Mouse (Mus musculus): ENCODE measurements at regions not wholly inside any gene's neighbourhood (a gene's known extent, or its start where the extent isn't known, plus 50 kb on each side); places are given as distances from the start of the nearest gene placed in this dataset.

- Histone ChIP-seq H3K4me1 (ENCODE audit: control insufficient read depth, insufficient read depth, low read length) (peaks cover 13% of the 10 kb centered on the region), H3K27ac (ENCODE audit: low read length) (no peak overlapping the region), H3K27me3 (ENCODE audit: control insufficient read depth, insufficient read depth, low read depth, low read length) (no peaks in the 10 kb centered on the region), H3K9ac (ENCODE audit: low read depth, low read length) (no peak overlapping the region), H3K4me2 (ENCODE audit: low read length) (no peak overlapping the region), H3K4me3 (ENCODE audit: low read depth, low read length) (no peak overlapping the region), H3K36me3 (ENCODE audit: control insufficient read depth, insufficient read depth, low read length) (no peaks in the 10 kb centered on the region), H3K9me3 (replicated peaks; ENCODE audit: control insufficient read depth, low read length, poor library complexity, severe bottlenecking) (no peaks in the 10 kb centered on the region)
- WGBS, result 83% methylated on average over 7 of the region's 7 CpGs
- ATAC-seq, result no peak
These were observed 118.4 kb upstream of the Gsc start for GRCm38 (mm10) chr12:104591571-104591970.

GRCm38 (mm10) chr12:104590291-104590690 is 117.2 kb upstream of the Gsc start:
- ATAC-seq, result no peak
- Histone ChIP-seq H3K4me3 (ENCODE audit: low read depth, low read length) (no peak overlapping the region), H3K4me2 (ENCODE audit: low read length) (no peak overlapping the region), H3K9ac (ENCODE audit: low read depth, low read length) (no peak overlapping the region), H3K27ac (ENCODE audit: low read length) (no peak overlapping the region), H3K4me1 (ENCODE audit: control insufficient read depth, insufficient read depth, low read length) (peaks cover 13% of the 10 kb centered on the region), H3K9me3 (replicated peaks; ENCODE audit: control insufficient read depth, low read length, poor library complexity, severe bottlenecking) (no peaks in the 10 kb centered on the region), H3K27me3 (ENCODE audit: control insufficient read depth, insufficient read depth, low read depth, low read length) (no peaks in the 10 kb centered on the region), H3K36me3 (ENCODE audit: control insufficient read depth, insufficient read depth, low read length) (no peaks in the 10 kb centered on the region)
- 89% methylated on average over 8 of the region's 8 CpGs for WGBS

GRCm38 (mm10) chr12:104584408-104584807 is 111.3 kb upstream of the Gsc start:
- H3K9ac ChIP-seq (ENCODE audit: low read depth, low read length), result no peak overlapping the region
- no peaks in the 10 kb centered on the region for H3K9me3 ChIP-seq (replicated peaks; ENCODE audit: control insufficient read depth, low read length, poor library complexity, severe bottlenecking)
- H3K4me2 ChIP-seq (ENCODE audit: low read length), result peak overlapping the region; percentile 4; the same call in 1 of the 2 replicates
- no peak for ATAC-seq
- H3K27me3 ChIP-seq (ENCODE audit: control insufficient read depth, insufficient read depth, low read depth, low read length), result no peaks in the 10 kb centered on the region
- no peak overlapping the region for H3K27ac ChIP-seq (ENCODE audit: low read length)
- no peaks in the 10 kb centered on the region for H3K36me3 ChIP-seq (ENCODE audit: control insufficient read depth, insufficient read depth, low read length)
- no peak overlapping the region for H3K4me3 ChIP-seq (ENCODE audit: low read depth, low read length)
- no peaks in the 10 kb centered on the region for H3K4me1 ChIP-seq (ENCODE audit: control insufficient read depth, insufficient read depth, low read length)
- WGBS, result 80% methylated on average over 9 of the region's 9 CpGs

GRCm38 (mm10) chr12:104580796-104581195 is 107.7 kb upstream of the Gsc start:
- Histone ChIP-seq H3K4me1 (ENCODE audit: control insufficient read depth, insufficient read depth, low read length) (no peaks in the 10 kb centered on the region), H3K27me3 (ENCODE audit: control insufficient read depth, insufficient read depth, low read depth, low read length) (0 out of 2 replicates have a peak, but pooled peaks cover 3% of the 10 kb centered on the region), H3K36me3 (ENCODE audit: control insufficient read depth, insufficient read depth, low read length) (no peaks in the 10 kb centered on the region), H3K9me3 (replicated peaks; ENCODE audit: control insufficient read depth, low read length, poor library complexity, severe bottlenecking) (no peaks in the 10 kb centered on the region), H3K4me3 (ENCODE audit: low read depth, low read length) (no peak overlapping the region), H3K27ac (ENCODE audit: low read length) (no peak overlapping the region), H3K9ac (ENCODE audit: low read depth, low read length) (no peak overlapping the region), H3K4me2 (ENCODE audit: low read length) (no peak overlapping the region)
- ATAC-seq, result no peak
- 55% methylated on average over 7 of the region's 7 CpGs for WGBS

GRCm38 (mm10) chr12:104567622-104568021 is 94.5 kb upstream of the Gsc start:
- Histone ChIP-seq H3K4me2 (ENCODE audit: low read length) (no peak overlapping the region), H3K4me1 (ENCODE audit: control insufficient read depth, insufficient read depth, low read length) (no peaks in the 10 kb centered on the region), H3K36me3 (ENCODE audit: control insufficient read depth, insufficient read depth, low read length) (no peaks in the 10 kb centered on the region), H3K9me3 (replicated peaks; ENCODE audit: control insufficient read depth, low read length, poor library complexity, severe bottlenecking) (no peaks in the 10 kb centered on the region), H3K27me3 (ENCODE audit: control insufficient read depth, insufficient read depth, low read depth, low read length) (no peaks in the 10 kb centered on the region), H3K4me3 (ENCODE audit: low read depth, low read length) (no peak overlapping the region), H3K9ac (ENCODE audit: low read depth, low read length) (no peak overlapping the region), H3K27ac (ENCODE audit: low read length) (no peak overlapping the region)
- no peak for ATAC-seq
- WGBS, result 80% methylated on average over 17 of the region's 17 CpGs

GRCm38 (mm10) chr12:104562961-104563360 is 89.8 kb upstream of the Gsc start:
- Histone ChIP-seq H3K36me3 (ENCODE audit: control insufficient read depth, insufficient read depth, low read length) (no peaks in the 10 kb centered on the region), H3K9me3 (replicated peaks; ENCODE audit: control insufficient read depth, low read length, poor library complexity, severe bottlenecking) (no peaks in the 10 kb centered on the region), H3K4me1 (ENCODE audit: control insufficient read depth, insufficient read depth, low read length) (no peaks in the 10 kb centered on the region), H3K4me3 (ENCODE audit: low read depth, low read length) (no peak overlapping the region), H3K27ac (ENCODE audit: low read length) (no peak overlapping the region), H3K4me2 (ENCODE audit: low read length) (no peak overlapping the region), H3K9ac (ENCODE audit: low read depth, low read length) (no peak overlapping the region), H3K27me3 (ENCODE audit: control insufficient read depth, insufficient read depth, low read depth, low read length) (no peaks in the 10 kb centered on the region)
- ATAC-seq, result no peak
- whole genome bisulfite sequencing, result 76% methylated on average over 5 of the region's 5 CpGs

- Histone ChIP-seq H3K27me3 (ENCODE audit: control insufficient read depth, insufficient read depth, low read depth, low read length) (no peaks in the 10 kb centered on the region), H3K4me3 (ENCODE audit: low read depth, low read length) (no peak overlapping the region), H3K4me1 (ENCODE audit: control insufficient read depth, insufficient read depth, low read length) (no peaks in the 10 kb centered on the region; the same call in 1 of the 2 replicates), H3K9ac (ENCODE audit: low read depth, low read length) (no peak overlapping the region), H3K36me3 (ENCODE audit: control insufficient read depth, insufficient read depth, low read length) (no peaks in the 10 kb centered on the region), H3K27ac (ENCODE audit: low read length) (no peak overlapping the region), H3K9me3 (replicated peaks; ENCODE audit: control insufficient read depth, low read length, poor library complexity, severe bottlenecking) (no peaks in the 10 kb centered on the region), H3K4me2 (ENCODE audit: low read length) (no peak overlapping the region)
- no peak for ATAC-seq
- WGBS, result 67% methylated on average over 14 of the region's 14 CpGs
These were observed 87.9 kb upstream of the Gsc start for GRCm38 (mm10) chr12:104560934-104561565.

GRCm38 (mm10) chr12:104557761-104558160 is 84.6 kb upstream of the Gsc start:
- no peak for ATAC-seq
- no peak overlapping the region for H3K4me3 ChIP-seq (ENCODE audit: low read depth, low read length)
- 66% methylated on average over 4 of the region's 4 CpGs for WGBS

GRCm38 (mm10) chr12:104557307-104557706 is 84.2 kb upstream of the Gsc start:
- no peak for ATAC-seq
- no peak overlapping the region for H3K9ac ChIP-seq (ENCODE audit: low read depth, low read length)
- no peaks in the 10 kb centered on the region for H3K36me3 ChIP-seq (ENCODE audit: control insufficient read depth, insufficient read depth, low read length)
- H3K27ac ChIP-seq (ENCODE audit: low read length), result no peak overlapping the region
- H3K9me3 ChIP-seq (replicated peaks; ENCODE audit: control insufficient read depth, low read length, poor library complexity, severe bottlenecking), result no peaks in the 10 kb centered on the region
- WGBS, result 73% methylated on average over 10 of the region's 10 CpGs
- H3K4me3 ChIP-seq (ENCODE audit: low read depth, low read length), result no peak overlapping the region
- no peaks in the 10 kb centered on the region for H3K27me3 ChIP-seq (ENCODE audit: control insufficient read depth, insufficient read depth, low read depth, low read length)
- H3K4me2 ChIP-seq (ENCODE audit: low read length), result no peak overlapping the region
- peaks cover 2% of the 10 kb centered on the region for H3K4me1 ChIP-seq (ENCODE audit: control insufficient read depth, insufficient read depth, low read length)

More at GRCm38 (mm10) chr12:104557761-104558160, 84.6 kb upstream of the Gsc start:
- no peaks in the 10 kb centered on the region for H3K9me3 ChIP-seq (replicated peaks; ENCODE audit: control insufficient read depth, low read length, poor library complexity, severe bottlenecking)
- no peaks in the 10 kb centered on the region for H3K36me3 ChIP-seq (ENCODE audit: control insufficient read depth, insufficient read depth, low read length)
- no peak overlapping the region for H3K9ac ChIP-seq (ENCODE audit: low read depth, low read length)
- H3K4me2 ChIP-seq (ENCODE audit: low read length), result no peak overlapping the region
- H3K4me1 ChIP-seq (ENCODE audit: control insufficient read depth, insufficient read depth, low read length), result no peaks in the 10 kb centered on the region; the same call in none of the 2 replicates
- H3K27ac ChIP-seq (ENCODE audit: low read length), result no peak overlapping the region
- no peaks in the 10 kb centered on the region for H3K27me3 ChIP-seq (ENCODE audit: control insufficient read depth, insufficient read depth, low read depth, low read length)

Data from midbrain, embryonic 16.5 days (tissue).